Mouse (Mus musculus) 3134 (cell line): ENCODE measurements around the gene Vmn1r9.
"Not testable (repeated sequence)": the region's sequence is repeated elsewhere in the genome, so short reads cannot be mapped to it uniquely, and the experiment has no call there.

Source experiments
- DNase-seq: peaks from one replicate; pipeline ENCODE4 v3.0.0-alpha.2; 2011; ENCODE audit warnings: low spot score; ENCODE audit not compliant: insufficient read length; ENCODE audit errors: extremely low read depth

Gene Vmn1r9

DNA sequence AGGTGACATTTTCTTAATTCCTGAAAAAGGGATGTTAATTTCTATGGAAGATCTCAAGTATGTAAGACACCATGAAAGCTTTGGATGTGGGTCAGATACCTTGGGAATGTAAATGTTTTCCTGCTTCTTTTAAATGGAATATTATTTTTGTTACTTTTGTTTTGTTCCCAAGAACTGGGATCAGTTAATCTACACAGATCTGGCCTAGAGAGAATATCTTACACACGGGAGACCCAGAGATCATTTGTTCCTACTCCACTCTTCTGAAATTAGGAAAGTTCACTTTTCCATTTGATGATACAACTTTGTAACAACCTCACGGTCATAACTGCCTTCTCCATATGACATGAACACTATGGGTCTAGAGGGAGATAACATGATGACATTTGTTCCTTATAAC lies at the start of gene Vmn1r9:
Vmn1r9 (plus strand) TSS at position 301 of the 400 bp plus-strand sequence.
- no peak for DNase-seq

DNA sequence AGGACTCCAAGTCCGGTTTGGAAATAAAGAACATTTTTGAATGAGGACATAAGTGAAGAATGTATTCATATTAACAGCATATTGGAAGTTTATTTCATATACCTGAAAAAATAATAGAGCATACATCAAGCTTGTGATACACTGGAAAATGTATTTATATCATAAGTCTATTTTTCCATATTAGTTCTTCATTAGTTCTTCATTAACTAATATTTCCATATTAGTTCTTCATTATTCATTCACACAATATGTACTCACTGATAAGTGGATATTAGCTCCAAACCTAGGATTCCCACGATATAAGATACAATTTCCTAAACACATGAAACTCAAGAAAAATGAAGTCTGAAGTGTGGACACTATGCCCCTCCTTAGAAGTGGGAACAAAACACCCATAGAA lies 41.4 kb upstream of the Vmn1r9 start, which contains the start of gene Vmn1r7:
Vmn1r7 (minus strand) TSS at position 101 of the 400 bp plus-strand sequence.
- DNase-seq: not testable (repeated sequence)

DNA sequence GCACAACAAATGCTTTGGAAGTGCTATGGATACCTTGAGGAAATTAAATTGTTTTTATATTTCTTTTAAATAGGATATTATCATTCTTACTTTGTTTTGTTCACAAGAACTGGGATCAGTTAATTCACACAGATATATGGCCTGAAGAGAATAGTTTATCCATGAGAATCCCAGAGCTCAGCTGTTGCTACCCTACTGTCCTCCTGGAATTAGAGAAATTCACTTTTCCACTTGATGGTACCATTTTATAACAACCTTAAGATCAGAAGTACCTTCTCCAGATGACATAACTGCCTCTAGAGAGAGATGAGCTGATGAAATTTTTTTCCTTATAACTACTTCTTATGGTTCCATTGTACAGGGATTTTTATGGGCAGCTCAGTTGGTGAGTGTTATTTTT lies 34.6 kb upstream of the Vmn1r9 start, which contains the start of gene Vmn1r8:
Vmn1r8 (plus strand) TSS at position 301 of the 400 bp plus-strand sequence.
- DNase-seq: no peak

DNA sequence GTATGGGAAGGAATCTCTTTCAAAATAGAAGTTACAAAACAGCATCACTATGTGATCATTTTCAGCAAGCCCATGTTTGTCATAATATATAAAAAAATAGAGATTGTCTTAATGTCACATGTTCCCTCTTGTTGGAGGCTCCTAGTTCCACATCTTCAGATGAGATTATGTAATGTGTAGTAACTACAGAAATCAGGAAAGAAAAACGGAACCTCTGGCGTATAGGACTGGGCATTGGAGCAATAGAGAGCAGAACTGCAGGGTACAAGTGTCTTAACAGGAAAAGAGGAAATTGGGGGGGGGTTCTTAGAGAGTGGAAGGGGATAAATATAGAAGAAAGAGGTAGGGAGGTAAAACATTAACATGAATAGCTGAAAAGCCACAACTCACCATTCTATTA lies 31.9 kb upstream of the Vmn1r9 start:
- no peak for DNase-seq

DNA sequence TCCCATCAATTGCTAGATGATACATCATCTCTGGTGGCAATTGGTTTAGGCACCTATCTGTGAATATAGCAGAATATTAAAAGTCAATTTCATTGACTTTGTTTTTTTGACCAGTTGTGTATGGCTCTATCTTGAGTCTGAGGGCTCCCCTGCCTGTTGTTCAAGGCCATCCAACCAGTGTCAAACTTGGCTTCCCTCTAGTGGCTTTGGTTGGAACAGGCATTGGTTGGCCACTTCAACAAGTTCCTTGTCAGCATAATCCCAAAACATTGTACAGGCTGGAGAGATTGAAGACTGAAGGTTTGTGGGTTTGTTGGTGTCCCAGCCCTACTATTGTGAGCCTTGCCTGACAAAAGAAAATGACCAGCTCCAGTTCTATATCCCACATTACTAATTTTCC lies 2.9 kb upstream of the Vmn1r9 start:
- no peak for DNase-seq

DNA sequence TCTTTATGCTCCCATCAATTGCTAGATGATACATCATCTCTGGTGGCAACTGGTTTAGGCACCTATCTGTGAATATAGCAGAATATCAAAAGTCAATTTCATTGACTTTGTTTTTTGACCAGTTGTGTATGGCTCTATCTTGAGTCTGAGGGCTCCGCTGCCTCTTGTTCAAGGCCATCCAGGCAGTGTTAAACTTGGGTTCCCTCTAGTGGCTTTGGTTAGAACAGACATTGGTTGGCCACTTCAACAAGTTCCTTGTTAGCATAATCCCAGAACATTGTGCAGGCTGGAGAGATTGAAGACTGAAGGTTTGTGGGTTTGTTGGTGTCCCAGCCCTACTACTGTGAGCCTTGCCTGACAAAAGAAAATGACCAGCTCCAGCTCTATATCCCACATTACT lies 39.8 kb downstream of the Vmn1r9 start:
- DNase-seq: no peak

DNA sequence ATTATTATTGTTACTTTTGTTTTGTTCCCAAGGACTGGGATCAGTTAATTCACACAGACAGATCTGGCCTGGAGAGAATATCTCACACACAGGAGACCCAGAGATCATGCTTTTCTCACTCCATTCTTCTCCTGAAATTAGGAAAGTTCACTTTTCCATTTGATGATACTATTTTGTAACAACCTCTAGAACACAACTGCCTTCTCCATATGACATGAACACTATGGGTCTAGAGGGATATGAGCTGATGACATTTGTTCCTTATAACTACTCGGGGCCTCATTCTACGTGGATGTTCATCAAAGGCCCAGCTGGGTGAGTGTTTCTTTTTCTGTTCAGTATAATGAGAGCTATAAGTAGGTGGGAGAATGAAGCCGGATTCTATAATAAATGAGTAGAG lies 42.6 kb downstream of the Vmn1r9 start, which contains the start of gene Vmn1r10:
Vmn1r10 (plus strand) TSS at position 301 of the 400 bp plus-strand sequence.
- no peak for DNase-seq
